Mouse (Mus musculus) fat pad, adult 2 months (tissue): Measurements from ENCODE around the gene Ypel1.

ENCODE experiments used
- DNase-seq: peaks from one replicate; pipeline ENCODE4 v3.0.0-alpha.2; 2011; ENCODE audit warnings: low read depth, low spot score; ENCODE audit errors: extremely low read depth

The Ypel1 gene

DNA sequence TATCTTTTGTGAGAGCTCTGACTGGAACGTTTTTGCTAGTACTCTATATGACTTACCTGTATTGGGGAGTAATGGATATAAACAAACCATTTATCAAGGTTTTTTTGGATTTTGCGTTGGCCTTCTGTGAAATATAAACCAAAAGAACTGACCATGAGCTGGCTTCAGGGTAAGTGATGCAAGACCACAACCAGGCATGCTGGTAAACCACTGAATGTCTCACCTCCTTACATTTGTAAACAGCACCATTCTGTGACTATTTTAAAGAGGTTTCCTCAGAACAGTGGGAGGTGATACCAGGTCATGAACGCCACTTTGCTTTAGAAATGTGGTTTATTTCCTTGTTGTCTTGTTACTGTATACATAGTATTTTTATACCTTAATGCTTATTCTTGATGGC, 16.7 kb downstream of the Ypel1 start:
- DNase-seq = no peak

DNA sequence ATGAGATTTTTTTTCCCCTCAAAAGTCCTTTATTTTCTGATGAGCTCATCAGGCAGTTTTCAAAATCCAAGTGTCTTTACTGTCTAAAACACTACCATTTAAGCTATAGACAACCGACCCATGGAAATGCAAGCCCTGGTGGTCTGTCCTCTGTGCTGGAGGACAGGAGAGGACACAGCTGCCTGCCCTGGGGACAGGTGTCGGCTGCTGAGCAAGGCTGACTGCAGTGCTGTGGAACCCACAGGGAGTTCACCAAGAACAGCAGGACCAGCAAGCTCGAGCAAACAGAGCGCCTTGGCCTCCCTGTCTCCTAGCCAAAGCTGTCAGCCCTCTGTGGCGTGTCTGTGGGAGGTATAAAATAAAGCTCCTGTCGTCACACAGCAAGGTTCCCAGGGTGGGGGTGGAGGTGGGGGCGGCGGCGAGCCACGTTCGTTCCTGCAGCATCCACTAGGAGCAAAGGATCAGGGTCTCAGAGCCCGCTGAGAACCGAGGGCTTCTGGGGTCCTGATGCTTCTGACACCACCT, 17.2 kb downstream of the Ypel1 start:
- DNase-seq = no peak

DNA sequence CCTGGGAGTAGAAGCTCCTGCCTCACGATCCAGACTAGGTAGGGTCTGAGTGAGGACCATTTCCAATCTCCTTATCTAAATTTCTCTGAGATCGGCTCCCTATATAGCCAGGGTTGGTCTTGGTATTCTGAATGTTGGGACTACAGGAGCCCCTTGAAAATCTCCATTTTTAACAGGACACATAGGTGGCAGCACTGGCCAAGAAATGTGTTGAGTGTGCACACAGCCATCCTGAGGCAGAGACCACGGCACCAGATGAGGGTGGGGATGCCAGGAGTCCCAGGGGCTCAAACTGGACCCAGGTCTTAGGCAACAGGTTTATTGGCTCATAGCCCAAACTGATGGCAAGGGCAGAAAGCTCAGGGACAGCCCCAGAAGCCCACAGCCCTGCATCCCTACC, 18.9 kb downstream of the Ypel1 start:
- DNase-seq = no peak

DNA sequence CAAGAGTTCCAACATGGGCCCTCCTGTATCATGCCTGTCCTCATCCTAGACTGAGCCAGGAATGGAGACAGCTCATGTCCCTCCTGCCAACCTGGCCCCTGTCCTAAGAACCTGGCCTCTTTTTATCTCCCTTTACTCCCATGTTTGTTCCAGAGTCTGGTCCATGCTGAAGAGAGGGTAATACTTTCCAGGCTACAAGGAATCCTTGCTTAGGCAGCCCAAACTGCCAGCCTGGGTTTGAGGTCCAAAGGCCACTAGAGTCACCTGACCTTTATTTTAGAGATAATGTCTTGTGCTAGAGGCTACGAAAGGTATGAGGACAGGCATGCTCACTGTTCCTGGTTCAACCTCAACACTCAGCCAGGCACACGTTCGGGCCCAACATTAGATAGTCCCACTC, 27.4 kb downstream of the Ypel1 start:
- DNase-seq = no peak

DNA sequence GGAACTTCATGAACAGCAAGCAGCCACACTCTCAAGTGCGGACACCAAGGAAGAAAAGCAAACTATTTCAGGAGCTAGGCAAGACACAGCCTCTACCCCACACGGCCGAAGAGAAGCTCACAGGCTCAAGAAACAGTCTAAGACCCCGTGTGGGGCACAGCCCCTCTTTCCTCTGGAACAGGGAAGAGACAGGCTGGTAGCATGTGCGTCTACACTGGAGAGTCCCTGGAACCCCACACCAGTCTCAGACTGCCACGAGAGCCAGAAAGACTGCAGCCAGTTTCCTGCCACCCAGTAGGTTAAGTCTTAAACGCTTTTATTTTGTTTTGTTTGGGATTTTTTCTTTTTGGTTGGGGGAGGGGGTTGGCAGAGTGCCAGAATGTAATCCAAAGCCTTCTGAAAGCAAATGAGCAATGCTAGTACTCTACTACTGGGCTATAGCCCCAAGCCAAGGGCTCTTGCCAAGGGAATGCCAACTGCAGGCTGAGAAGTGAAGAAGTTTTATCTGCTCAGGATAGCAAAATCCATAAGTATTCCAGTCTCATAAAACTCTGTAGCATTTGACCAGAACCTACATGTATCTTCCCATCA, 33.2 kb downstream of the Ypel1 start:
- no peak for DNase-seq

DNA sequence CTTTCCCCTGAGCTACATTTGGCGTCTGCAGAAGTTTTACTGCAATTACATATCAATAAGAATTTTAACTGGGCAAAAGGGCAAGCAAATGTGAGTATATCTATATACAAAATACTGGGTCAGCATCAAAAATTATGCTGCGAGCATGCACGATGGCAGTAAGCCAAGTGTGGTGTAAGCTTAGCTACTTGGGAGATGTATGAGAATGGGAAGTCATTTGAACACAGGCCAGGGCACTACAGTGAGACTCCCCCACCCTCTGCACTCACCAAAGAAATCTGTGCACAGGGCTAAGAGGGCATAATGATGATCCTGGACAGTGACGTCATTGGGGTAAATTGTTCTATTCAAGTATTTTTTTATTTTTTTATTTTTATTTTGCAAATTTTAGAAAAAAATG, 35.1 kb downstream of the Ypel1 start:
- no peak for DNase-seq

DNA sequence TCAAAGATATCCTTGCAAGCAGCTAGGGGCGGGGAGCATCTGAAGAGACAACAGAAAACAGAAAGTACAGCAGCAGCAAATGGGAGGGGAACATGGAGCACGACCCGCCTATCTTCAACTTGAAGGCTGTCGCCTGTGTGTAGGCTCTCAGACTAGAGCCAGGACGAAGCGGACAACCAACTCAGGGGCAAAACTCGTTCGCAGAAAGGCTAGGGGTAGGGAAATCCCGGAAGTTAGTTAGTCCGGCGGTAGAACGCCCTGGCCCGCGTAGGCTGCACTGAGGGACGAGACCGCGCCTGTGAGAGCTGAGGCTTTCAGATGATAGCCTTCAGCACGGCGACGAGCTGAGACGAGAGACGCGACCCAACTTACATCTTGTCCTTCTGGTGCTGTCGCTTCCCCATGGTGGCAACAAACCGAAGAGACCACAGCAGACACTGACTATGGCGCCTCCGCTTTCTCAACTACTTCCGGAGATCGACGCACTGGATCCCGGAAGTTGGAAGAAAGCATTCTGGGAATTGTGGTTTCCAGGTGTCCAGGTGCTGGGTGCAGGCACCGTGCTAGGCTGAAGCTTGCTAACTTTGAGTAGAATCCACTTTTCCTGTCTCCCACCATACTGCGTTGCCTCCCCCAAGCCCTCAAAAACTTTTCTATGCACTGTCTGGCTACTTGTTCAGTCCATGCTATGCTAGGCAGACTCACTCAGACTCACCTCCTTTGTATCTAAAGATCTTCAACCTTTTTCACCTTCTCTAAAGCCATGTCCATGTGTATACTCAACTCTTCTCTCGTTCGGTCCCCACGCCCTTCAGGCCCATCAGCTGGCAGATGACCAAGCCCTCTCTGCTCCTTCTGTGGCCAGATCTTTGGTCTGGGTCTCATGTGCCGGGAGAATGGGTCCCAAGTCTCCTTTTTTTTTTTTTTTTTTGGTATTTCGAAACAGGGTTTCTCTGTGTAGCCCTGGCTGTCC, 41.6 kb downstream of the Ypel1 start, which contains the start of gene Ppil2:
Gene Ppil2, minus strand, starts transcription at position 487 of the 973 bp plus-strand sequence.
- no peak for DNase-seq

DNA sequence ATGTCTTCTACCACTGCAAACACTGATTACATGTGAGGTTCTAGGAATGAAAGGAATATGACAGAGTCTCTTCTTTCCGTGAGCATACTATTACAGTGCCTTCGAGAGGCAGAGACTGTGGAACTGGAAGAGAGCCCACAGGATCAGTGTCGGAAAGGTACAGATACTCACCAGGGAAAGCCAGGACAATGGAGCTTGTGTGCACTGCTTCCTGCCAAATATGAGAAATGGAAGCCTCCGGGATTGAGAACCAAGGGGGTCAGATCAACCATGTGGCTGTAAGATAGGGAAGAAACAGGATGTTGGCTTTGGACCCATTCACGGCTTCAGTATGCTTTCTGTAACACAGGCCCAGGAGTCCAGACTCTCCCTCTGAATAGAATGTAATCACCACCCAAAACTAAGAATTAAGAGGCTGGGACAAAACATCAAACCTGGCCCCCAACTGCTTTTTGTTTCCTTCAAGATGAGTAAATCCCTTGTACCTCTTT, 47.9 kb downstream of the Ypel1 start:
- DNase-seq = no peak

DNA sequence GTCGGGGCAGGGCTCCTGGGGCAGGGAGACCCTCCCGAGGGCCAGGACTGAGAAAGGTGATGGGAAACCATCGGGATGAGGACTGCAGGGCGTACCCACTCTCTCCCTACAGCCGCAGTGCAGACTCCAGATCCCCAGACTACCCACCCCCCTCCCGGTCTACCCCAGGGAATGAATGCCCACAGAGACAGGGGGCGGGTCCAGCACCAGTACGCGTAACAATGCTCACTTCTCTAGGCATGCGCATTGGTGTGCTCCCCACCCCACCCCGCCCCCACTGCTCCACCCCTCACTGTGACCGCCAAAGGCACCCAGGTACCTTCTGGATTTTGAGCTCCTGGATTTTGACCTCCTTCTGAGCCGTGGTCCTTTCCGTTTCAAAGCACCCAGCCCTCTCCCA, 52.1 kb downstream of the Ypel1 start:
- no peak for DNase-seq

DNA sequence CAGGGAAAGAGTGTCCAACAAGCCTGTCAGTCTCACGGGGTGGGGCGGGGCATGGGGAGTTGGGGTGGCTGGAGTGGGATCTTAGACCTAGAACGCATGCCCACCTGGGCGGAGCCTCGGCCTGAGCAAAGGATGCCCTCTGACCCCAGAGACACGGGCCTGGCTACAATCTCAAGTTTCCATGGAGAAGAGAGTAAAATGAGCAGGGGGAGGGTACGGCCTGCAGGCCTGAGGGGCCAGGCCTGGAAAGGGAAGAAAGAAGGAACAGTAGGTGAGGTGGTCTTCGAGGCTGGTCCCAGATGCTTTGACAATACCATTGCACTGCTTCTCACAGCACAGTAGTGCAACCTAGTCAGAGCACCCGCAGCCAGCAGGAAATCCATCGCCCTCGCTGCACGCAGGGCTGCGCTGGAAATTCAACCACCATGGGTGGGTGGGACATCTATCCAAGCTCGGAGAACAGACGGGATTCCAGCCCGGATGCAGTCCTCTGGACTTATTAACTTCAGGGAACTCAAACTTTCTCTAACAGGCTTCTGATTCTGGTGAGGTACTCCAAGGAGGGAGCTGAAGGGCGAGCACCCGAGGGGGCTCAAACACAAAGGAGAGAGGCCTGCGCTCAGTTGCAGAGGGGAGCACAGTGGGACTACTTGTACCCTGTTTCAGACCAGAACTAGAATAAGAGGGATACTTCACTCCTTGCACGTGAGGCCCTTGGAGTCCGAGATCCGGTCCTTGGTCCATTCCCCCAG, 54.8 kb downstream of the Ypel1 start:
- DNase-seq = no peak

DNA sequence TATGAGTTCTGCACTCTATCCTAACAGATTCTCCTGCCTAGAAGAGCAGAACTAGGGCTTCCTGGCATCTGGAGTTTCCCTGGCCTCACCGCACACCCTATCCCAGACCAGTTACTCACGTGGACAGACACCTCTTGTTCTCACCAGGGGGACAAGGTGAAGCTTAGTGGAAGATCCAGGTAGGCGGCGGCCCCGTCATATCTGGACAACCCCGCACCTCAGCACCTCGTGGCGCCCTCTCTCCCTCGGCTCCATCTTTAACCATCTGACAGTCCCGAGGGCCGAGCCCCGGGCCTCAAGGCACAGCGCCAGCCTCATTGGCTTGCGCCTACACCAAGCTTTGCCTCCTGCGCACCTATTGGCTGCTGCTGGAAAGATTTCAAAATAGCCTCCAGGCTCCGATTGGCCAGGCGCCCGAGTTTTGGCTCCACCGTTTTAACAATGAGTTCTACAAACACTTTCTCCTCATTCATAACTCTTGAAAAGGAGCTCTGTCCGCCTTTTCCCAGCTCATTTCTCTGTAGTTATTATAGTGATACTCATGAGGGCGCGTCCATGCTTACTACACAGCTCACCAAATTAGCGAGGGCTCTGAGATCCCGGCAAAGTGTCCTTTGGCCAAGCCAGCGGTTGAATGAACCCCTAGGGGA, 55.5 kb downstream of the Ypel1 start, which contains the start of gene 2610318N02Rik:
Gene 2610318N02Rik, minus strand, starts transcription at position 297 of the 650 bp plus-strand sequence.
- DNase-seq = no peak

DNA sequence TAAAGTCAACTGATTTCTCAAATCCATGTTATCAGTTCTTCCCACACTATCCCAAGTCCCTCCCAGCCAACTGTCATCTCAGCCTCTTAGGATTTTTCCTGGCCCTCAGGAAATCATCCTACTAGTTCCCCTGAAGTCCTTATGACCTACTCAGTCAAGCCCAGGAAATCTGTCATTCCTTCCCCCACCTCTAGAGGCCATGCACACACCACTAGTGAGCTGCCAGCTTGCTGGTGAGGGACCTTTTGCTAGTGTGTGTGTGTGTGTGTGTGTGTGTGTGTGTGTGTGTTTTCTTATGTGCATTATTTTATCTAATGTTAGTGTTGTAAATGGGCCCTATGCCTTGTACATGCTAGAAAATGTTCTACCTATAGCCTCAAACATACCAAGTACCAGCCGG, 57.8 kb downstream of the Ypel1 start:
- no peak for DNase-seq

DNA sequence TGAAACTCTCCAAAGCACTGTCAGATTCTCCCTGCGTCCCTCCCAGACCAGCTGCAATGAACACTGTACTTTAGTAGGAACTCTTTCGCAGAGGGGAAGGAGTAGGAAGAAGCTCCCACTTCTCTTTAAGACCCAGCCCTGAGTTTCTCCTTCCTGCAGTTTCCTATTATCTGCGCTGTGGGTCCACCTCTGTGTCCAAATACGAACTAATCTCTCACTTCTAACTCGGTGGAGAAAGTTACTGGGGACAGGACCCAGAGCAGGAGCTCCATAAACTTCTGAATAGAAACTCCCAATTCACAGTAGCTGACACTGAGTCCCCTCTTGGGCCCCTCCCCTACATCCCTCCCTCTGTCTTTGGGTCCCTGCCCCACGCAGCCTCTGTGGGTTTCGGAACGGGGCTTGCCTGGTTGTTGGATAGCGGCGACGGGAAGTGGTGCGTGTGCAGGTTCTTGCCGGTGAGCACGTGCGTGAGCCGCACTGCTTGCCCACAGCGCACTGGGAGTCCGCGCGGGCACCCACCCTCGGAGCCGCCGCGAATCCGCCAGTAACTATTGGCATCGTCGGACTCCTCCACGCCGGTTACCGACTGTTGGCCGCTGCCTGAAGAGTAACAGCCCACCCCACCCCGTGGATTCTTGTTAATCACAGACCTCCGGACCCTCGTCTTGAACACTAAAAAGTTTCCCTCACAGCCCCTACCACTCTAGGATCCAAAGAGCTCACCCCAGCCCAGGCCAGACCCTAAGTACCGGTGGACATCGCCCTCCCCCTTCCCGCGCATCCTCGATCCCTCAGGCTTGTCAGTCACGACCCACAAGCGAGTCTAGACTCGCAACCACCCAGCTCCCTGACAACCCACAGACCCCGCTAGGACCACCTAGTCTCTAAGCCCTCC, 61.9 kb downstream of the Ypel1 start:
- DNase-seq = no peak

DNA sequence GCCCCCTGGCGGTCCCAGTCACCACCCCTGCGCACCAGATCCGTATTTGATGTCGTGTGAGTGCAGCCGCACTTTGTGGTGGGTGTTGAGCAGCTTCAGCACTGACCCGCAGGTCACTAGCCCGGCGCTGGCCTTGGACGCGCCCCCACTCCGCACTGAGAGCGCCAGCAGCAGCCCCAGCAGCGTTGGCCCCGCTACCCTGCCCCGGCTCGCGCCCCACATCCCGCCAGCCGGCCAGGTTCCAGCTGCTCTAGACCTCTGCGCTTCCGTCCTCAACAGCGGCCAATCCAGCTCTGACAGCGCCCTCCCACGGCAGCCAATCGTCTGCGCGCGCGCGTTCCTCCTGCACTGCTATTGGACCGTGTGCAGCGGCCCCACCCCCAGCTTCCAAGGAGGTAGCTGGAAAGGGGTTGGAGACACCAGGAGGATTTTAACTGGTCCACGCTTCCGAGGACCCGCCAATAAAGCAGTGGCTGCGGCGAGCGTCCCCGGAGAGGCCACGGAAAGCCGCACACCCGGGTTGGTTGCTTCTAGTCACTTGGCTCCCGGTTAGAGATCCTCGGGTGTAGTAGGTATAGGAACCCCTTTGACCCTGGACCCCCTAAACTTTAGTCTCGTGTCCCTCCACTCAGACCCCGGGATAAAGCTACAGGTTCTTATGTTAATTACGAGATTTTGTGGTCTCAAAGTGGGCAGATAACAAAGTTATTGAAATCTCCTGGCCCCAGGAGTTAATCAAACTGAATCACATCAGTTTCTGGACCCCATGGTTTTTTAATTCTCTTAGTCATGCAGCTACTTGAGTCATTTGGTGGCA, 62.8 kb downstream of the Ypel1 start, which contains the start of gene Sdf2l1:
Gene Sdf2l1, minus strand, starts transcription at position 295 of the 817 bp plus-strand sequence.
- DNase-seq = no peak

DNA sequence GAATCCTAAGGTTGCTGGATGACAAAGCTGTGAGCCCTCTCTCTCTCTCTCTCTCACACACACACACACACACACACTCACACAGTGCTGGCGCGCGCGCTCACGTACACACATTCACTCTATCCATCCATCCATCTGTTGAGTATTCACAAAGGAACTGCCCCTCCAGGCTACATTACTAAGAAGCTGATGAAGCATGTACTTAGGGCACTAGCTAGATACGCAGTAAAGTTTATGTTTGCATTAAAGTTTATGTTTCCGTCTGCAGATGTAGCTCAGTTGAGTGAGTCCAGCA, 63.4 kb downstream of the Ypel1 start:
- no peak for DNase-seq
